Mouse (Mus musculus) ovary, postnatal 10 days (tissue): ENCODE measurements around the gene Slc7a15.
"Not testable (repeated sequence)": the region's sequence is repeated elsewhere in the genome, so short reads cannot be mapped to it uniquely, and the experiment has no call there.

Experiments used
- DNase-seq: peaks from one replicate; pipeline ENCODE4 v3.0.0; 2022; ENCODE audit warnings: low spot score

The Slc7a15 gene

DNA sequence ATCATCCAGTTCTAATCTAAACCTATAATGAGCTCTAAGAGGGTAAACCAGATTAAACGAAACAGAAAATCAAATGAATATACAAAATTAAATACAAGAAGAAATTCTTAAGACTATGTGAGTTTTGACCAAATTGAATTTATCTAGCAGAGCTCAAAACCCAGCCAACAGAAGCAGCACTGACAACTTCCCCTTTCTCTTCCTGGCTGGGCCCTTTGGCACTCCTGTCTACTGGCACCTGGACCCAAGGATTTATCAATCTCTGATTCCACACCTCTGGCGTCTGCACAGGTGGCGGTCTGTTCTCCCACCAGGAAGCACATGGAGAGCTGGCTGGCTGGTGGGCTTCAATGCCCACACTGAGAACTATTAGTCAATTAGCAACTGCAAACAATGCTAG is 39.0 kb downstream of the Slc7a15 start:
- not testable (repeated sequence) for DNase-seq

DNA sequence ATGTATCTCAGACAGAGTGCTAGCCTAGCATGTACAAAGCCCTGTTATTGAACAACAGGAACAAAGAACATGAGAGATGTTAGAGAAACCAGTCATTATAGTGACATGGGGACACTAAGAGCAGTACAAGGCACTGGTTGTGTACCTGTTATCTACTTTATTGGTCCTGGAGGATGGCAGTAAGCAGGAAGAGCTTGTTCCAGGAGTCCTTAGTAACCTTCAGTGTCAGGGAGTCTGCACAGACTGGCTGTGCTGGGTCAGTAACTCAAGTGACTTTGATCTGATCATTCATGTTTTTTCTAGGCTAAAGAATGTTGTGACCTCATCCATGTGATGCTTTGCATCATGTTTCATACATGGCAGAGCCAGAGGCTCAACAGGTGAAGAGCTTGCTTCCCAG is 42.7 kb downstream of the Slc7a15 start:
- DNase-seq: no peak

DNA sequence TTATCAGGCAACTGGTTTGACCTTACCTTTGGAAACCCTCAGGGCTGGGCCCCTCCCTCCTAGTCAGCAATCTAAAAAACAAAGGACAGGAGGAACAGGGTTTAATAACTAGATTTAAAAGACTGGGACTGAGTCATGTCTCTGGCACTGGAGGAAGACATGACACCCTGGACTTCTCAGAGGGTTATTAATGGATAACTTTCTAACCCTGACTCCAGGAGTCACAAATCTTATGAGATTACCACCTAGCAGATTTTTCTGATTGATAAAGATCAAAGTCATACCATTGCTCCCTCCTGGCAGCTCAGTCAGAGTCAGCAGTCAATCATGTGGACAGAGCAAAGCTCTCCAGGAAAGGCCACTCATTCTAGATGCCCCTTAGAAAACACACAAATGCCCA is 43.4 kb downstream of the Slc7a15 start:
- DNase-seq: no peak

DNA sequence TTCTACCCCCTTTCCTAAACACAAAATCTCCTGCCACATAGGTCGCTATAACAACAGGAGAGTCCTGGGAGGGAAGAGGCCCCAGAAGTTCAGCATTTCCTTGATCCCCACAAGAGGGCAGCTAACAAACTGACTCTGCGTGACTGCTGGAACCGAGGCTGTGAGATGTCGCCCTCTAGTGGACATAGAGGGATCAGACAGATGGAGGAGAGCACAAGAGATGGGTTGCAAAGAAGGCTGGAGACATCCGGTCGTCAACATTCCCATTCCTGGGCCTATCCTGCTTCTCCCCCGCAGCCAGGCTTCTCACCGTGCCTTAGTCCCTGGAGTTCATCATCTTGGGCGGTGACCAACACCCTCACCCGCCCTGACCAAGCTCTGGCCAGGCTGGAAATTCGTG is 51.5 kb downstream of the Slc7a15 start:
- DNase-seq: peak; percentile 18

DNA sequence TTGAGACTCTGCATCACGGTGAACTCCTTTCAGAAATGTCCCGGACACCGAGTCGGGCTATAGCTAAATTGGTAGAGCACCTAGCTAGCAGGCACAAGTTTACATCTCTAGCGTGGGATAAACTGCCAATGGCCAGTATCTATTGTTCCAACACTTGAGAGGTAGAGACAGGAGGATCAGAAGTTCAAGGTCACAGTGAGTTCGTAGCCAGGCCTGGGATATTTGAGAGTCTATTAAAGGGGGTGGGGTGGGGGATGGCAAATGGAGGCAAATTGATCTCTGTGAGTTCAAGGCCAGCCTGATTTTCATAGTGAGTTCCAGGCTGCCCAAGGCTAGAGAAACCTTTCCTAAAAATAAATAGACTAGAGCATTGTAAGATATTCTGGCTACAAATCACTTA is 52.1 kb downstream of the Slc7a15 start:
- no peak for DNase-seq

DNA sequence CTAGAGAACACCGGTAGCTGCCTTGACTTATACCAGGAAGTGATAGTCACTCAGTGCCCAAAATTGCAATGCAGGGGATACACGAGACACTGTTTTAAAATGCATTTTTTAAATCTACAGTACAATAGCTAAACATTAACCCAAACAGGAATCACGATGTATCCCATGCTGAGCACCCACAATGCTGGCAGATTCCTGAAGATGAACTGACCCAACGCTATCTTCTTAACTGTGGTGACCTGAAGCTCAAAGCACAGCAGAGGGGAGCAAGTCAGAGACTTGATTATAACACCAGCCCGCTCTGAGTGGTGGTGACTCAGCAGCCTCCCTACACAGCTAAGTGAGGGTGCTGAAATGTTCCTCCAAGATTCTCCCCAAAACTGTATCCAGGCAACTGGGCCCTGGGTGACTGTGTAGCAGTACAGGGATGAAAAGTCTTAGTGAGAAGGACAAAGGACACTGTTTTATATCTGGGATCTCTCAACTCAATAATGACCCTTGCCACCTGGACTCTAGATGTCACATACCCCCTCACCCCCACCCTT is 53.7 kb downstream of the Slc7a15 start:
- no peak for DNase-seq

DNA sequence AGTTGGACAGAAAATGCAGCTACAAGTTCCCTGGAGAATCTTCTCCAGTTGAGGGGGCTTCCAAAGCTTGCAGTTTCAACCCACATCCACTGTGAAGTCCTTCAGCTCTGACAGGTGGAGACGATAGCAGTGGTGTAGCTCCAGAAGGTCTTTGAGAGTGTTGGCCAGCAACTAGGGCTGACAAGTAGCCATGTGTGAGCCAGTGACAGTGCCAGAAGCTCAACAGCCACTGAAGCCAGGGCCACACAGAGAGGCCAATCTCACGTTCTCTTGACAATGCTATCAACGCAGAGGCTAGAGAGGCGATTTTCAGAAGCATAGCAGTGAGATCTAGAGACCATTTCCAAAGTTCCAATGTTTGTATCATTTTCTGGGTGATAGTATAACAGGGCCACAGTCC is 56.5 kb downstream of the Slc7a15 start:
- no peak for DNase-seq

DNA sequence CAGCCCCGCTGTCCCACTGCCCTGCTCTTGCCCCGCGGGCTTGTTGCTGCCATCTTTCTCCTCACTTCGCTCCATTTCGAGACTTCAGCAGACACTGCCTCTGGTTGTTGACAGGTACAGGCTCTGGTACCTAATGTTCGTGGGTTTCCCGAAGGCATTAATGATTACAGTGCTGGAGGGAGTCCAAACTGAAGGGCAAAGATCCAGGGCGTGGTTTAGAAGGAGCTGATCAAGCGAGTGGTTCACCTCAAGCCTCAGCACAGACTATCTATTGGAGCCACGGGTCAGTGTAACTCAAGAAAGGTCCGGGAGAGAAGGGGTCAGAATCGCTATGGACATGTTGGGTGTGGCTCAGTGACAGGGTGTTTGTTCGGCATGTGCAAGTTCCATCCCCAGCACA is 59.4 kb downstream of the Slc7a15 start:
- DNase-seq: no peak

DNA sequence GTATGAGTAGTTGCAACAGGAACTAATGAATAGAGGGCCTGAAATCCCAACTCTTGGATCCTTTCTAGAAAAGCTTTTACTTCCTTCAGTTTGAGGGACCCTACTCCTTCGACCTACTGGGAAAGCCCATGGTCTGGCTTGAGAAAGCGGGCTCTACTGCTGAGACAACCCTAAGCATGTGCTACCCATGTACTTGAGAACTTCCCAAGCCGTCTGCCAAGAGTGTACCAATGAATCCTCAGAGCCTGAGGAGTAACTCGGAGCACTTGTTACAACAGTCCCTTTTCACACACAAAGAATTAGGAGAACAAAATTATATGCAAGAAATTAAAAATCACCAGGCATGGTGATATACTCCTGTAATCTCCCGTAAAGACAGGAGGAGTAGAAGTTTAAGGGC is 61.6 kb downstream of the Slc7a15 start:
- no peak for DNase-seq

DNA sequence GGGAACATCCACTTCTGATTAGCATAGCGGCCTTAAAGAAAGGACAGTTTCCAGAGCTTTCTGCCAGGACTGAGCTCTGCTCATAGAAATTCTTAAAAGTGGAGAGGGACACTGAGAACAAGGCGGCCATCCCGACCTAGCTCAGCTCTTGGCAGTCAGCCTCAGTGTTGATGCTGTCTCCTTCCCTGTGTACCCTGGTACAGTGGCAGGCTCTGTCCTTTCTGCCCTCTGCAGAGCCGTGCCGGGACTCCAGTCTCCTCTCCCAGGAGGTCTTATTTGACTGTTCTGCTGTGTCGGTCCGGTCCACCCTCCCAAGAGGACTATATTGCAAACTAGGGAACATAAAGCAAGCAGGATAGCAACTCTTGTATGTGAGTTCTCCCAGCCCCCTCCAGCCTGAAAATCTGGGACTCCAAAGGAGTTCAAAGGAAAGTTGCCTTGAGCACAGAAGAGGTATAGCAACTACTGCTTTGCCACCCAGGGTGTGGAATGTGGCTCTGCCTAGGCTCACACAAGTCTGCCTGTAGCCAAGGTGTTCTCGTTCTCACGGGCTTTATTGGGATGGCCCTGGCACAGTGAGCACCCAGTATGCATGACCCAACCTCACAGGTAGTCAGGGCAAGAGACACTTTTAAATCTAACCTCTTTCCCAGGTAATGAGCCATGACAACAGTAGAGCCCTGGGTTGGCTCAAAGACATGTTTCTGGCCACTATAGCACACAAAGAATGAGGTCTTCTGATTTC is 62.5 kb downstream of the Slc7a15 start:
- no peak for DNase-seq

DNA sequence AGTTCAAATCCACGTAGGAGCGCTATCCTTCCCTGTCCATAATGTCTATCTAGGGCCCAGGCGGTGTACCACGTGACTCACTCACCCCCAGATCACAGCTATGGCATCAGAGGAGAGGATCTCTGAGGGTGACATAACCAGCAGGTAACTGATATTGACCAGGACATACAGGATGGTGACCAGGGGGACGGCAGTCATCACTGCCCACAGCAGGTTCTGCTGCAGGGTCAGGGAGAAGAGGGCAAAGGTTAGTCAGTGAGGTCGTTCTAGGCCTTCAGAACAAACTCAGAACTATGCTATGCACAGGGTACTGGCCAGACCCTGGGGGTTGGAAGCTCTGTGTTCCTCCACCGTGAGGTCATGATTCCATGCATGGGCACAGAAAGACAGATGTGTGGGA is 63.3 kb downstream of the Slc7a15 start:
- DNase-seq: no peak

DNA sequence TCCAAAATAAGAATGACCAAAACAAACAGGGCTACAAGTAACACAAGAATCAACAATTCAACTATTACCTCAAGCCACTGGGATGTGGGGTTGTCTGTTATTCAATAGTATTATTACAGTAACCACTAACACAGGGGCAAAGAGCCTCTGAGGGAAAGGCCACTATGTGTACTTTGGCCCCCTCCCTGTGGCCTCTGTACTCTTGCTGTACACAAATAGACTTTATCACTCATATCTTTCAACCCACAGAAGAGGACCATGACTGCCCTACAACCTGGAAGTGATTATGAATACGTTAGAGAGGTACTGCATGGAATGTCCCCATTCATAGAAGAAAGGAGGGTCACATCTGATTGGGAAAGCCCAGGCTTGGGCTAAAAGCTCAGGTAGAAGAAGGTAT is 64.0 kb downstream of the Slc7a15 start:
- DNase-seq: no peak

DNA sequence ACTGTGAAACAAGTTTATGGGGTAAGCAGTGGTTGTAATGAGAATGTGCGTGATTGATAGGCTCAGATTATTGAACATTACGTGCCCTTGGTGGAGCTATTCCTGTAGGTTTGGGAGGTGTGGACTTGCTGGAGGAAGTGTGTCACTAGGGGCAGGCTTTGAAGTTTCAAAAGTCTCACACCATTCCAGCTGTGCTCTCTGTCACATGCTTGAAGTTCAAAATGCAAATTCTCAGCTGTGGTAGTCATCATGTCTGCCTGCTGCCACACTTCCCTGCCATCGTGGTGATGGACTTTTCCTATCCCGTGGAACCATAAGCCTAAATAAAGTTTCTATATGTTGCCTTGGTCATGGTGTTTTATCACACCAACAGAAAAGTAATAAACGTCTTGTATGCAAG is 71.1 kb downstream of the Slc7a15 start:
- no peak for DNase-seq

DNA sequence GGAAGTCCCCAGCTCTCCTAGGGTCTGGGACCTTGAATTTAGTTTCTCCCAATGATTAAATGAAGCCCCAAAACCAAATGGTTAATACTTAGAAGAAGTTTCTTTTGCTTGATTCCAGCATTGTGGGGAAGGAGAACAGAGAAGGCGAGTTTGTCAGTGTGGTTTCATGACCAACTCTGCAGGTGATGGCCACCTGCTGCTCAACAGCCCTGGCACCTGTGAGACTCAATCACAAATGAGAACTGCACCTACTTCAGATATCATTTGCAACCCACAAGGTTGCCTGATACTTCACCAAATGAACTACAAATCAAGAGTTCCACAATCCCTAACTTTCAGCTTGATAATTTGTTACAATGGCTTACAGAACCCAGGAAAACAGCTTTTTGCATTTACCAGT is 71.7 kb downstream of the Slc7a15 start:
- DNase-seq: no peak

DNA sequence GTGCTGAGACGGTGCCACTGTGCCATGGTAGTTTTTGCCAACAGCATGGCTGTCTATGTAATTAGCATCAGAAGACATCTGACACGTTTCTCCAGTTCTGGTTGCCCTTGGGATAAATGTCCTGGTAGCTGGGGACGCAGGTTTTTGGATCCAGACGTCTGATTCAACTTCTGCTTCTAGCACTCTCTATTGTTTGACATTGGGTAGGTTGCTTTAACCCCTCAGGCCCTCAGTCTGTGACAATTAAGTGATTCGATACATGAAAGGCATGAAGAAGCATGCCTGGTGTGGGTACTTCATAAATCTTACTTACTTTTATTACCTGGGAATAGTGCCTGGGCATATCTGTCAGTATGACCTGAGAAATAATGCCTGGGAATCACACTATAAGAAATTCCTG is 74.8 kb downstream of the Slc7a15 start:
- no peak for DNase-seq

DNA sequence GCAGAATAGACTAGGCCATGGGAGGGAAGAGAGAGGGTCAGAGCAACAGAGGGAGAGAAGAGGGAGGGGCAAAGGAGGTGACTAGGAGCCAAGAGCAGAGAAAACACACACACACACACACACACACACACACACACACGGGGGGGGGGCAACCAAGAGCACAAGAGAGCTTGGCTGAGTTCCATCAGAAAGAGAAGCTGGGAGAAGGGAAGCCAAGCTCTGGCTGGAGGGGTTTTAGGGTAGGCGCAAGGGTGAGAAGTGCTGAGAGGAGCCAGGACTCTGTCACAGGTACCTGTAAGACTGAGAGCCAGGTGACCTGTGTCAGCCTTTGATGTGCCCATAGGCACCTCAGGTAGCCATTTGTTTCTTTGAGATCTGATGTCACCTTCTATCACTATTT is 76.2 kb downstream of the Slc7a15 start:
- DNase-seq: no peak

DNA sequence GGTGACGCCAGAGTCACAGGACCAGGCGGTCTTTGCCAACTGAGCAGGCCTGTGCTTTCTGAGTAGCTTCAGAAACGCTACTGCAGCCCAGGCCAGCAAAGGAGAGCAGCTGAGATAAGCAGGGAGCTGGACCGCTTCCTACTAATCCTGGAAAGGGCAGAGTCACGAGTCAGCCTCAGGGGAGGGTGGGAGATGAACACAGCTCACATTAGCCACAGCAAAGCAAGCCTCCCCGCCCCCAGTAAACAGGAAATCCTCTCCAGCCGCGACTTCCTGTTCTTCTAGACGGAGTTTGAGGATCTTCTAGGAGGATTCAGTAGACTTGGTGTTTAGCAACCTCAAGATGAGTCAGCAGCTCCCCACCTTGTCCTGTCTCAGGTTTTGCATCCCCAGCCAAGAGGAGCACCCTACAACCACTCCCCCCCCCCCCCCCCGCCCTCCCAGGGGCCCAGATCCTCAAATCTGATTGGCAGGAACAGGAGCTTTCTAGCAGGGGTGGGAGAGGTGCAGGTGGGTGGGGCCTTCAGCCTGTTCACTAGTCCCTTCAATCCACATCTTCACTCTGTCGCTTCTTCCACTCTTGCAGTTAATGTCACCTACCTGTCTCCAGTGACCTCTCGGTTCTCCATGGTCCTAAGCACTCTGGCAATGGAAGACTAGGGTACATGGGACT is 77.4 kb downstream of the Slc7a15 start:
- no peak for DNase-seq

DNA sequence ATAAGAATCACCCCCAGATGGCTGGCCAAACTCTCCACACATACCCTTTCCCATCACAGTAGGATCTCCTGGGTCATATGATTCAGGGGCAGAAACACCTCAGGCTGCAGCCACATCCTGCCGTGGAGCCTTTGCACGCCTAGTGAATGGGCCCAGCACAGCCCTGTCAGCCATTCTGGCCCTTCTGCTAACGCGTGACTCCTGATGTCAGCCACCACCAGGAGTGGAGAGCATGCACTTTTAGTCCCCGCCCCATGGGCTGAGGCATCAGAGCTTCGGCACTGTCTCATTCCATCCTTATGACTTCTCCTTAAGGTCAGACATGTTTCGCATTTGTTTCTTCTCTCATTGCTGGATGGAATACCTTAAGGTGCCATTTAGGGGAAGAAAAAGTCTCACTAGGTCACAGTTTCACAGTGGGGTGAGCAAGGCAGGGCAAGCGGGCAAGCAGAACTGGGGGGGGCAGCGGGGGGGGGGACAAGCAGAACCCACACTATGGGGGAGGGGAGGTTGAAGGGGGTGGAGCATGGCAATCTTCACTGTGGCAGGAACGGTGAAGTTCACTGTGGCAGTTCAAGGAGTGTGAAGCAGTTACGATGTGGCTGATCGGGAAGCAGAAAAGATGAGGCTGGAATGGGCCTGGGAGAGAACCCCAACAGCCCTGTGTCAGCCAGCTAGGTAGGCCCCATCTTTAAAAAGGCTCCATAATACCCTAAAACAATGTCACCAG is 79.3 kb downstream of the Slc7a15 start:
- no peak for DNase-seq

DNA sequence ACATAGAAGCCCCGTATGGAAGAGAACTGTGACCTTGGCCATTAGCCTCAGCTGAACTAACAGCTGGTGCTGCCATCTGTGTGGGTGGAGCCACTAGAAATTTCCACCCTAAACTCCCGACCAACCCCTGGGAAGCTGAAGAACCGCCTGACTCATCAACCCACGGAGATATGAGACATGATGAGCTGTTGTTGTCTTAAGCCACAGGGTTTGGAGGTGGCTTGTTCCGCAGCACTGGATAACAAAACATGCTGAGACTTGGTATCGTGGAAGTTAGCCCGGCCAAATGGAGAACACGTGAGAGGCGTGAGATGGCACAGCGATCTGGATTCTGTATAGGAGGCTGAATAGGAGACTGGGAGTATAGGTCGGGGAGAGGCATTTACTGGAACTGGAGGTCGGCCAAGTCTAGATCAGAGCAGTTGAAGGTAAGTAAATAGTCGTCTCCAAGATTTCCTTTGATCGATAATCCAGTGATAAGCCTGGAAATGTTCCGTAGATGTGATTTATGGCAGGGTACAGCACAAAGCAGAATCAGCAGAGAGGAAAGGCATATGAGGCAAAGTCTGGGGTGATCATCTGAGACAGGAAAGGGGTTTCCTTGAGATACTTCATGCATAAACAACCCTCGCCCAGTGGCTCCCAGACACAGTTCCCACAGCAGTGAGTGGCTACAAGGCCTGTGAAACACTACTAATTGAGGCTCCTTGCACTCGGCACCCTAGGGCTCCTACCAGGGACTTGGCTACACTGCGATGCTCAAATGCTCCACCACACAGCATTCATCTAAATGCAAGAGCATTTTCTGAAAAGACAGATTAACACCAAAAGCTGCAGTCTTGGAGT is 87.6 kb downstream of the Slc7a15 start:
- DNase-seq: no peak

DNA sequence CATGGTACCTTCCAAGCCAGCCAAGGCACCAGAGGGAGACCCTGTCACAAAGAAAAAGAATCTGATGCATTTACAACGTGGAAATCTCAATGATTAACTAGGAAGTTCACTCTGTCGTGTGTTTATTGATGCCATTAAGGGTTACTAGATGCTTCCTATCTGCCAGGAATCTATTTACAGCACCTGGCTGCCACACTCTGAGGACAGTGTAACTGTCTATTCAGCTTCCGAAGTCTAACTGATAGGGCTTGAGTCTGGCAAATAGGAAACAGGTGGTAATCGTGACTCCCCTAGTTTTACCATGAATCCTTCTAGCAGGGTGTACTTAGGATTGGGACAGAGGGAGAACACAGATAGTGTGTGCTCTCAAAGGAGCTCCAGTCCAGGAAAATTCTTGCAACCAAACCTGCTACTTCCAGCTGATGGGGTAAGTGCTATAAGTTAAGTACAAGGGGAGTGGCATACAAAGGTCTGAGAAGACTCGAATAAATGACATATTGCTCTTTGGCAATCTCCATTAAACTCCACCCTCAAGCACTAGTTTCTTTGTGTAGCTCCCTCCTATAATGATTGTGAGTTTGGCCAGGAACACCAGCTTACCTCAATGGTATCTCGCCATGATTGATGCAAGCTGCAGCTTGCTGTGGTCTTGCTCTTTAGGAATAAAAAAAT is 88.4 kb downstream of the Slc7a15 start:
- DNase-seq: no peak

DNA sequence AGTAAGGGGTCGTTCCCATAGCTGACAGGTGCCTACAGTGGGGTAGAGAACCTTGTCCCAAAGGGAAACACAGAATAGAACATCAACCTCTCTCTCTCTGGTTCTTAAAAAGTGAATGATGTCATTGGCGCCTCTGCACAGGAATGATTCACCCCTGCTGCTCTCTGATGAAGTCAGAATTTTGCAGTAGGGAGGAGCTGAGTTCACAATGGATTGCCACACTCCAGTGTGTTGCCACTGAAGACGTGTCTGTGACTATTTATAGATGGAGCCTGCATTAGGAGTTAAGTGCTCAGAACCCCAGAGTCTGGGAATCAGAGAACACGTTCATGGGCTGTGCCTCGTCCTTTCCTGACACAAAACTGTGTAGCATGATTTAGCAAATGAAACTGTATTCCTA is 89.2 kb downstream of the Slc7a15 start:
- DNase-seq: no peak
